Mouse (Mus musculus) left cerebral cortex, adult 8-10 months (tissue): ENCODE measurements around the gene Wdfy4. TPM values are rescaled to one million over a fixed set of nuclear protein-coding genes. Genes with fewer than 3 reads are reported as not detected.

Experiments used
- DNase-seq, 2 experiments: peaks; one replicate each; pipeline ENCODE4 v3.0.0; 2022; ENCODE audit warnings: low spot score in 2 of 2
- total RNA-seq, 4 experiments: library from RNA; stranded (reverse); gene quantifications; 2 replicates each; pipeline ENCODE4 v1.2.4; 2022

Gene Wdfy4
- total RNA-seq, 4 experiments from 2014 or later = 1.7 to 6.6 (median 3.4) TPM

DNA sequence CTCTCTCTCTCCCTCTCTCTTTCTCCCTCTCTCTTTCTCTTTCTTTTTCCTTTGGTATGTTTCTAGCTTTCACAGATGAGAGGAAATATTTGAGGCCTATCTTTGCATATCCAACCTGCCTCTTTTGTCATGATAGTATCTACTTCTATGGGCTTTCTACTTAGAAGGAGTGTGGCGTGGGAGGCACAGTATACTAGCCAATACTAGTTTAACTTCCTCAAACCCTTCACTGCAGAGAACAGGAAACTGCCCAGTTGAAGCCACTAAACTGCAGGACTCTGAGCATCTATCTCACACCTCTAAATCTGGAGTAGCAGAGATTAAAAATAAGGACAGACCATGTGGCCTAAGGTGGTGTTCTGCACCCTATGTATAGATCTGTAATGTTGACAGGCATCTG lies 5.3 kb upstream of the Wdfy4 start:
- DNase-seq = no peak

DNA sequence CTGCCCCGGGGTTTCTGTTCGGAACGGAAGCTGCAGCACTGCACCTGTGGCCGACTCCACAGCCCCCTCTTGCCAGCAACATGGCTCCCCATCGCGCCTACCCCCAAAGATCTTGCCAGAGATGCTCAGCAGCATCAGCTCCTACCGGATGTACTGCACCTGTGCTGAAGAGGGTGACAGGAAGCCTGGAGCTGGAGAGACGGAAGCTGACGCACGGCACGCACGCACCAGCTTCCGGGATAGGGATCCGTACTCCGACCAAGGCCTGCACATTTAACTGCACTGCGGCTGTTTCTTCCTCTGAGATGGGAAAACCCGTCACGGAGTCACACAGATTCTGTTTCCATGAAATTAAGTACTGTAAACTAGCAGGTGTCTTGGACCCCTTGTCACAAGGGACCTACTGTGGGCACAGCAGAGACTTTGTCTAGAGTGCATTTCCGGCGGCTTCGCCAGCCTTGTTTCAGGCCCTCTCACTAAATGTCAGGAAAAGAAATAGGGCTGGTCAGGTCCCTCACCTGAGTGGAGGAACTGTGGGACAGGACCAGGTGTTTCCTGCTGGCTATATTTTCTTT lies 4.6 kb upstream of the Wdfy4 start:
- no peak for DNase-seq

DNA sequence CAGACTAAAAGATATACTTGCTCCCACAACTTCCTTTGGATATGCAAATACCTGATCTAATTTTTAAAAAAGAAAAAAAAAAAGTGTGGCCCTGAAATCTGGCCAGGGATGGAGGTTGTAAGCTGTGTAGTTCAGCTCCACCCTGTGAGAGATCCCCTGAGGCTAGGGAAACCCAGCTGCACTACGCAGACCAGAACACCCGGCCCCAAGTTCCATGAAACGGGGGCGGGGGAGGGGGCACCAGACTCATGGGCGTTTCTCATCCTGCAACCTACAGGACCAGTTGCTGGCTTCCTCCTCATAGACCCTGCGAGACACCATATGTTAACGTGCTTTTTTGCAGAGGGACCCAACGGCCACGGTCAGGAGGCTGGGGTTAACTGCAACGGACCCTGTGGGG lies 3.9 kb upstream of the Wdfy4 start:
- DNase-seq = no peak

DNA sequence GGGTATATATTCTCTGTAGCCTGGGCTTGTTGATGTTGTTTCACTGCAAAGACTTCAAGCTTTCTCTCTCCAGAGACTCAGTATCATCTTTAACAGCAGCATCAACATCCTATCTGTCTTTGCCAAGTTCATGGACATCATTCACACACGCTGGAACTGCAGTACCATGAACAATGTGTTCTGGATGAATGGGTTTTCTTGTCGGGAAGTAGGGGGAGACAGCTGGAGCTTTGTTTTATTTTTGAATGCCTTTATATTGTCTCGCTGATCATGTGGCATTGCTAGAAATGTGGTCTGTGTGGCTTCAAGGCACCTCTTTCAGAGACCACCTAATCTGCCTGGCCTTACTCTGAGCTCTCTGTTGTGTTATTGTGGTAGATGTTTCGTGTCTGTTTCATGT lies 1.9 kb upstream of the Wdfy4 start:
- no peak for DNase-seq

DNA sequence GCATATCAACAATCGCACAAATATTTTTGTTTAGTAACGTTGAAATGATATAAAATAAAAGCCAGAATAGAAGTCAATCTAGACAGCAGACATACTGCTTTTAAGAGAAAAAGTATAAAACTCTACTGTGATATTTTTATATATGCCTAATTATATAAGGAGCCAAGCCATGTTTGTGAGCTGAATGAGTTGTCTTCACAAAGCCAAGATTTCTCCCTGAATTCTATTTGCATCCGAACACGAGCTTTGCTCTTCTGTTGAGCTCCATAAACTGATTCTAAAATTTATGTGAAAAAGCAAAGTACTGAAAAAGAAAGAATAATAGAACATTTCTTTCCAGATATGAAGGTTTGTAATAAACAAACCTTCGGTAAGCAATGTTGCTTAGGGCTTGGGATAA lies 5.2 kb downstream of the Wdfy4 start:
- DNase-seq = no peak

DNA sequence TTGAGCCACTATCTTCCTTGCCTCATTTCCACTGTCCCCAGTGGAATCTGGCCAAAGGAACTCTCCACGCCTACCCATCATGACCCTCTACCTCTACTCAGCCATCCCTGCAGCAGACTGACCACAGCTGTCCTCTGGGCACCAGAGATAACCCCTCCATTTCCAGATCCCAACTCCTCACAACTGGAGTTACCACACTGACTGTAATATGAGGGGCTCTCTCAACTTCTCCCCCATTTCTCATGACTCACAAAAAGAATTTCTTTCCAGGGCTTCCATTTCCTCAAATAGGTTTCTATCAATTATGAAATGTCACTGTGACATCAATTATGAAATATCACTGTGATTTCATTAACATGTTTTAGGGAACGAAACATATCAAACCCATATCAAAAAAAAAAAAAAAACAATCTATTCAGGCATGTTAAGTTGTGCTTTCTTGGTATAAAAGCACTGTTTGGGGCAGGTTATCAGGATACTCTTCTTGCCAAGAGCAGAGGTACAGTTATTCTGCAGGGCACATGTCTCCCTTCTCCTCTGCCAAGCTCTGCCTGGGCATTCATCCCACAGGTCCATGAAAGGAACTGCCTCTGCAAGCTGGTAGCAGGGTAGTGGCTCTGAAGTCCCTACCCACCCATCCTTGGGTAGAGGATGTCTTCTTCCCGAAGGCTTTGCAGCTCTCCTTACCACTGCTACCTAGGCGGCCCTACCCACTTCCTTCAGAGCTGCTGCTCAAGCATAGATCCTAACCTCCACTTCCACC lies 10.1 kb downstream of the Wdfy4 start:
- no peak for DNase-seq

DNA sequence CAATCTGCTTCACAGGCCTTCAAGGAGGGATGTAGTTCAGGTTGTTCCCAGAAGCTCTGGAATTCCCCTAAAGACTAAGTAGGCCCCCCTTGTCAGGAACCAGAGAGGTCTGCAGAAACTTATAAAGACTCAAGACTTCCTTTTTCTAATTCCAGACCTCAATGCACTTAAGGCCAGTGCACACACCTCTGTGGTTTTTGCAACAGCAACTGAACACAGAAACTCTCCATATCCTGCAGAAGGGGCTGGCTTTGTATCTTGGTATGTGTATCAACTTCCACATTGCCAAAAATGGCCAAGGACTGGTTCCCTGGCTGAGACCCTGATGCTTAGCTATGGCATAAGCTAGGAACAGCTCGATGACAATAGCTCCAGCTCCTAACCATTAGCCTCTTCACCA lies 13.4 kb downstream of the Wdfy4 start:
- no peak for DNase-seq

DNA sequence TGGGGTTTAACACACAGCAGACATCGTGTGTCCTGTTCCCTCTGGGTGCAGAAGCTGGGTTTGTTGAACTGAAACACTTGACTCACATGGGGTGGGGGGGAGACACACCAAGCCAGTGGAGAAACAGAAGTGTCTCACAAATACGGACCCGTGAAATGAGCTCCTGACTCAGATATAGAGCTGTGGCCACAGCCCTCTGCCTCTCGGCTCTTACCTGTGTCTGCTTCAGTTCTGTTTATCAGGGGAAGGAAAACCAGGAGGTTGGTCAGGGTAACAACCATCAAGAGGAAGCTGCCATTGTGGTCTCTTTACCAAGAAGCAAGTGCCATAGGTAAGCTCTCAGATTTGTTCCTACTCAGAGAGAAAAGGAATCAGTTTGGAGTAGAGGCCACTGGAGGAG lies 16.6 kb downstream of the Wdfy4 start:
- no peak for DNase-seq

DNA sequence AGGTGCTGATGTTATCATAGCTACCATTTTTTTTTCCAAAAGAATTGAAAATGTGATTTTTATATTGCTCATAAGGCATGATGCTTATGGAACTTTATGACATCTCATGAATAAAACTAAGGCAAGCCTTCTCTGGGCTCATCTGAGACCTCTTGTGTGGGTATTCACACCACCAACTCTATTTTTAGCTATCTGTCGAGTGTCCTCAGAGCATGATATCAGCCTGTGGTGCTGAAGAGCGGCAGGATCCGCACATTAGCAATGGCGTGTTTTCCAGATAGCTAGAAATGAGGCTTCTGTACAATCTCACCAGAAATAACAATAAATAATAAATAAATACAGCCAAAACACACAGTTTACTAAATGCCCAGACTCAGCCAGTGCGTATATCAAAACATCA lies 23.1 kb downstream of the Wdfy4 start:
- DNase-seq = no peak

DNA sequence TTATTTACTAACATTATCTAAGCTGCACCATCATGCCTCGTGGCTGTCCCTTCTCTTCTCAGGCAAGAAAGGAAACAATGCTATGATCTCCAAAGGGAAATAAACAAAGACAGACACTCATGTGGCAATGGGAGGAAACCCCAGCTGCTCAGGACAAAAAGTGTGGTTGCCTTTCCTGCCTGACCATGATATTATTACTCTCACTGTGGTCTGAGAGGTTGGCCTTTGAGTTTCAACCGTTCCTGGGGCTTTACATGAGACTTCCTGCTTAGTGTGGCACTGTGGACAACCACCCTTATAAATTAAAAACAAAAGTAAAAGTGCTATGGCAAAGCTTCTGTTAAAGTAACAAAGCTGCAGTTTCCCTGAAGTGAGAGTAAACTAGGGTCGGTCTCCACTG lies 27.0 kb downstream of the Wdfy4 start:
- no peak for DNase-seq

DNA sequence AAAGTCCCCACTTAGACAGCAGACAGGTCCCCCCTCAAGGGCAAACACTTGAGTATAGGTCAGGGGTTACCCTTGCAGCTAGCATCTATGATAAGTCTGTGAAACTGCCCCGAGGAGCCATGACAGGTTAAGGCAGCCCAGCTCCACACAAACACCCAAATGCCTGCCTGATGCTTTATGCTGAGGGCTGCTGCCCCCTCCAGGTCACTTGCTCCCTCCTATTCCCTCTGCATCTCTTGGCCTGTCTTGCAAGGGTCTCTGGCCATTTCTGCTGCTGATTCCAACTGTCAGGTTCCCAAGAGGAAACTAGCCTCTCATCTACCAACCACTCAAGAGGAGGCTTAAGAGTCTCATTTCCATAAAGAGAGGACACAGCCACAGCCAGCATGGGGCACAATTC lies 32.4 kb downstream of the Wdfy4 start:
- no peak for DNase-seq

DNA sequence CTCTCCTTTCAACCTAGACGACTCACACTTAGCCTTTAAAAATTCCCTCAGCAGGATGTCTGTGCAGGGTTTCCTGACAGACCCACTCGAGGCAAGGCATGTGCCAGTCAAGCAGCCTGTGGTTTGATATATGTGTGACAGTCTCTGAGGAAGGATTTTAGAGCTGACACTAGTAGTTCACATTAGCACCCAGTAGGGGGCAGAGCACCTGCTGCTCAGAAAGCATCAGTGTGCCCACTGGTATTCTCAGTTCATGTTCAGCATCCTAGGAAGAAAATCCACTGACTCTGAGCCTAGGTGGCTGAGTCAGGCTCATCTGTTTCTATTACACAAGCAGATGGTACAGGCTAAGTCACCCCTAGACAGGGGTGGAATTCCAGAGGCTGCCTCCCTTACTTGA lies 39.0 kb downstream of the Wdfy4 start:
- no peak for DNase-seq

DNA sequence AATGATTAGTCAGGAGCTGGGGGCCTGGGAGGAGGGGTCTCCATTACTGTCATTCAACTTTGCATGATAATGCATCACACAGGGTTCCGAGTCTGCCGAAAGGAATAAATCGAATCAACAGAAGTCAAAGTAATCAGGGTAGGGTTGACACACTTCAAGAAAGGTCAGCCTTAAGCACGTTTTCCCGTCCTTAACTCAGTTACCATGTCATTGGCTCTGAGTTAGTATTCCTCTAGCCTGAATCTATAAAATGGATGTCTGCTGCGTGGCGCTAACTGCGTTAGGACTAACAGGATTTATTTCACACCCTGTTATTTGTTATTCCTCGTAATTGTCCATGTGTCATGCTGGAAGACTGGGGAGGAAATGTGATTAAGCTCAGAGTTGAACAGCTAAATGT lies 48.5 kb downstream of the Wdfy4 start:
- no peak for DNase-seq

DNA sequence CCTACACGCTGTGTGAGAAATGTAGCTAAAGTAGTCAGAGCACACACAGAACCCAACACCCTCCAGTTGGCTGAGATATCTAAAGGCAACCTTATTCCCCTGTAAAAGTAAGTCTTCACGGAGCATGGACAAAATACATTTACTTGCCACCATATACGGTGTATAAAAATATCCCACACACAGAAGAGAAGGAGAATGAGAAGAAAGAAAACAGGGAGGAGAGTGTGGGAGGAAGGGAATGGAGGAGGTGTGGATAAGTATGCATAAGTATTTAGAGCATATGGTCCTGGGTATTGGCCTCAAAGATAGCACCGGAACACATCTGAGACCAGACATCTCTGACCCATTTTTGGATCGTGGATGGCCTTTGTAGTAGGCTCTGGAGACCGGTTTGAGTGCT lies 50.1 kb downstream of the Wdfy4 start:
- DNase-seq = no peak

DNA sequence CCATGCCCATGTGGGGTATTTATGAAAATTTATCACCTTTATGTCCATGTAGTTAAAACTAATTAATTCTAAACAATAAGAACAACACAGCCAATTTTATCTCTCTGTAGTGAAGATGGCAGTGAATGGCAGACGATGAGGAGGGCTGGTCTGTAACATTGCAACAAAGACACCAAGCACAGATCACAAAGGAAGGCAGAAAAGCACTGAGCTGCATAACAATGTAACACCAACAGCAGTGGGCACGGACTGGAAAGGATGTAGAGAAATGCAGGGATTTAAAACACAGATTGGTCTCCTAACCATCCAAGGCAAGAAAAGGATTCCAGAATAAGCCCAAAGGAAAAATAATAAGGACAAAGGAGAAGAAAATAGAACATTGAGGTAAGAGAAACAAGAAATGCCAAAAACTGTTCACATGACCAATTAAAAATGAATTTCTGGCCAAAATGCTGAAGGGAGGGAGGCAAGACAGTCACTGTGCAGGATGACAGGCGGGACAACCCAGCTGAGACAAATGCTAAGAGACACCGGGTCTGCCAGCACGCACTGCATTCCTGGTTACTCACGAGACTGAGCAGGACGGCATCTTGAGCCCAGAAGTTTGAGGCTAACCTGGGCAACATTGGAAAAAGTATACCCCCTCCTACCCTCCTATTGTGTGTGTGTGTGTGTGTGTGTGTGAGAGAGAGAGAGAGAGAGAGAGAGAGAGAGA lies 54.1 kb downstream of the Wdfy4 start:
- no peak for DNase-seq

DNA sequence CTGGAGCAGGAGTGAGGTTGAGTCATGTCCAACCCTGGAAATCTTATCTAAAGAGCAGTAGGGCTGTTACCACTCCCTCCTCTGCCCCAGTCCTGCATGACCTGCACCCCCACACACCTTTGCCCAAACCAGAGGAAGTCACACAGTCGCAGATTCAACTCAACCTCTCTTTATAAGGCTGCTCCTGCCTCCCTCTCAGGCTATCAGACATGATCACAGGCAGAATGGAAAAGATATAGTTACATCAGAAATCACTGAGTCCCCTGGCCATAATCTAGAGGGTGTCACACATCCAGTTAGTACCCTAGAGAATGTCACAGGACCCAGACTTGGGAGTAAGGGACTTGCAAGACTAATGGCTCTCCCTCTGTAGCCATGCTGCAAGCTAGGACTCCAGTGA lies 68.7 kb downstream of the Wdfy4 start:
- no peak for DNase-seq

DNA sequence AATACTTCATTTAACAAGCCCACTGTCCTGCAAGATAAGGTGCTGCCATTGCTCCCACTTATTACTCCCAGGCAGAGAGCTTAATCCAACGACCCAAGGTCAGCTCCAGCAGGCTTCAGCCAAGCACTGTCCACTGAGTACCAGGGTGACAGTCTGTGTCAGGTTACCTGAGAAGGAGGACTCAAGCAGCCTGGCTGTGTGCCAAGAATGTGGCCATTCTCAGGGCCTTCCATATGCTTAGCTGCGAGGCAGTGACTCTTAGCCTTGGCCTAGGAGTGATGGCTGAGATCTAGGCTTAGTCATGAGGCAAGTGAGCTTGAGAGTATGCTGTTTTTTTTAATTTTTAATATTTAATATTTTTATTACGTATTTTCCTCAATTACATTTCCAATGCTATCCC lies 80.5 kb downstream of the Wdfy4 start:
- DNase-seq = no peak

DNA sequence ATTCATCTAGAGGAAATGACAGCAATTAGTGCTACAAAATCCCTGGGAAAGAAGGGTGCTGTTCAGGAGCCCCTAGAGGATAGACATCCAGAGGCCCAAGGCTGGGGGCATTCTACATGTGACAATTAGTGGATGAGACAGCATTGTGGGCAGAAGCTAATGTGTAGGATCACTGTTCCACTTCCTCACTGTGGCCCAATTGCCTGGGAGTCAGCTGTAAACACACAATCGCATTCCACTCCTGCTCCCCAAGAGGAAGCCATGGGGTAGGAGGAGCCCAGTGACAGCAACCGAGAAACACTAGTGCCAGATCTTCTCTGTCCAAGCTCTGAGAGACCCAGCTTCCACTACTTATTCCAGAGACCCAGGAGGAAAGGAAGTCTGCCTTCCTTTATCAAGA lies 83.7 kb downstream of the Wdfy4 start:
- no peak for DNase-seq

DNA sequence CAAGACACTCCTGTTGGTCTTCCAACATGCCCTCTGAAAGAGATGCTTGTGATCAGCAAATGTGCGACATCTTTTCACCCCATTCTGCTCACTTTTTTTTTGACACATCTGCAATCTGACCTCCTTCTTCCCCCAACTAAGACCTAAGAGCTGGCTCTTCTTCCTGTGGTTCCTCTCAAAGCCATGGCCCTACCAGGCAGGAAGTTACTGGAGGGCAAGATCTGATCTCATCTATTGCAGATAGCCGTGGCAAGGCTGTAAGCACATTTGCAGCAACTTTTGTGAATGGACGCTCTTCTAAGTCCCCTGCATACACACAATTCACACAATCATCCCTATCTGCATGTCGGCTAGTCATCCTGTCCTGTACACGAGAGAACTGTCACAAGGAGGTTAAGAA lies 85.4 kb downstream of the Wdfy4 start:
- no peak for DNase-seq

DNA sequence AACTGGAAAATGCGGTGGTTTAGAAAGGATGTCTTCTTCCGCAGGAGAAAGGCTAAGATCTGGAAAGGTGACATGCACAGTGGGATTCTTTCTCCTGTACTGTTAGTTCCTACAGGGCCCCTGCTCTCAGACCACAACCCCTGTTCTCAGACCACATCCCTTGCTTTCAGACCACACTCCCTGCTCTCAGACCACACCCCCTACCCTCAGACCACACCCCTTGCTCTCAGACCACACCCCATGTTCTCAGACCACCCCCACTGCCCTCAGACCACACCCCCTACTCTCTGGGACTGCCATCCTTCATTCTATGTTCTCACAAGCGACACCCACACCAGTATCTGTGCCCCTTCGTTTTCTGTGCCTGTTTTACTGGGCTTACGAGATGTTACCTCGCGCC lies 86.2 kb downstream of the Wdfy4 start:
- DNase-seq = no peak

DNA sequence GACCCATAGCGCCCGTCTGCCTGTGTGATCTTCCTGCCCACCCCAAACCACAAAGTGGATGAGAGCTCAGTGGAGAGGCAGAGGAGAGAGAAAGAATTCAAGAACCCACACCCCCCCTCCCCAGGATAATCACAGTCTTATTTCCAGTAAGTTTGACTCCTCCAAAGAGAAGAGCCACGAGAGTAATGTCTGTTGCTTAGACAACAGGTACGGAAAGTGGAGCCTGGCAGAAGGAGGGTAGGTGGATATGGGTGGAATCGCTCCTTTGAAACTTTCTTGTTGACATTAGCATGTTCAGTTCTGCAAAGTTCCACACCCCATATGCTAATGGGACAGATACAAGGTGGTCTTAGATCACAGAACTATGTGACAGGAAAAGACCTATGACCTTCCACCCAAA lies 88.8 kb downstream of the Wdfy4 start:
- DNase-seq = peak in 1 of 2 experiments; percentile 28

DNA sequence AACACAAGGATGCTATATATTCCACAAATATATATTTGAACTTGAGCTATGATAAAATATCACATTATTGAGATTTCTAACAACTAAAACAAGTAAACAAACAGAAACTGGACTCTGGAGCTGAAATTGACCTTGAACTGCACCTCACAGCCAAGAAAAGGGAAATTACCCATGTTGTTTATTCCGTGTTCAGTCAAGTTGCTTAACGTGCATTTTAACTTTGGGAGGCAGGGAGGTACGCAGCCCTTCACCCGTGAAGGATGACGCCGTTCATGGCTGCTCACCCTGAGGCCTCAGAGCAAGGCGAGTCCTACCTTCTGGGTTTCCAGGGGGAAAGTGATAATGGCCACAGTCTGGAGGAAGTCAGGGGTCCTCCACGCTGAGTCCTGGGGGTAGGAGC lies 102.0 kb downstream of the Wdfy4 start:
- no peak for DNase-seq

DNA sequence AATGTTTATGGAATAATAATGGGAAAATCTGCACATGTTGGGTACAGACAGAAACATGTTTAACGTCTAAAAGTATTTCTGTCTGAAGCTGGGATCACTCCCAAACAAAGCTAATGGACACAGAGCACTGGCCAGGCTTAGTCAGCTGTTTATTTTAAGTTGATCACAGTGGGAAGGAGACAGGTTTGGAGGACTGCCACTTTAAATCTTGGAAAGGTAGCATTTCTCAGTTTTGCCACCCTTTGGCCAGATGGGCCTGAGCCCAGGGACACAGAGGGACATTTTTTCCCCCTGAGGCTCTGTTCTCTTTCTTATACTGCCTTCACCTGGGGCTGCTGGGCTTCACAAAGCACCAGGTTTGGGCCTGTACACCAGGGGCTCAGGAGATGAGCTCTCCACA lies 103.0 kb downstream of the Wdfy4 start:
- no peak for DNase-seq
